Mouse (Mus musculus): ENCODE measurements around the gene Hal.

Hal gene

GRCm38 (mm10) chr10:93567066-93567465 is 78.5 kb downstream of the Hal start:
- no peak for DNase-seq (ENCODE audit: low spot score)

GRCm38 (mm10) chr10:93567841-93568566 is 79.4 kb downstream of the Hal start:
- no peak for DNase-seq (ENCODE audit: low spot score)

GRCm38 (mm10) chr10:93568671-93569070 is 80.1 kb downstream of the Hal start:
- no peak for DNase-seq (ENCODE audit: low spot score)
